Mouse (Mus musculus): ENCODE results near the gene A230050P20Rik. TPM values are rescaled to one million over a fixed set of nuclear protein-coding genes. Genes with fewer than 3 reads are reported as not detected.

Gene A230050P20Rik
- polyA plus RNA-seq, 1 experiment from 2014 or later, result 15.0 TPM

- Histone ChIP-seq H3K4me3 (replicated peaks) (no peak overlapping the region), H3K27ac (no peak overlapping the region), H3K36me3 (peaks cover 84% of the 10 kb centered on the region), H3K27me3 (replicated peaks) (no peaks in the 10 kb centered on the region), H3K9me3 (no peaks in the 10 kb centered on the region), H3K9ac (no peak overlapping the region), H3K4me2 (replicated peaks) (no peak overlapping the region), H3K4me1 (replicated peaks) (no peaks in the 10 kb centered on the region)
- no peak for ATAC-seq
- 92% methylated on average over 9 of the region's 9 CpGs for WGBS
Measured at GRCm38 (mm10) chr9:20909948-20910347, 41.5 kb downstream of the A230050P20Rik start.

- no peaks in the 10 kb centered on the region for H3K9me3 ChIP-seq
- no peaks in the 10 kb centered on the region for H3K4me1 ChIP-seq (replicated peaks)
- H3K9ac ChIP-seq, result no peak overlapping the region
- H3K4me3 ChIP-seq (replicated peaks), result no peak overlapping the region
- H3K27me3 ChIP-seq (replicated peaks), result no peaks in the 10 kb centered on the region
- peaks cover 94% of the 10 kb centered on the region for H3K36me3 ChIP-seq
- ATAC-seq, result no peak
- 87% methylated on average over 4 of the region's 4 CpGs for WGBS
- no peak overlapping the region for H3K27ac ChIP-seq
- no peak overlapping the region for H3K4me2 ChIP-seq (replicated peaks)
Measured at GRCm38 (mm10) chr9:20916160-20916559, 47.7 kb downstream of the A230050P20Rik start.

- Histone ChIP-seq H3K4me1 (replicated peaks) (no peaks in the 10 kb centered on the region), H3K36me3 (peaks cover 83% of the 10 kb centered on the region), H3K4me2 (replicated peaks) (no peak overlapping the region), H3K27me3 (replicated peaks) (no peaks in the 10 kb centered on the region), H3K4me3 (replicated peaks) (no peak overlapping the region), H3K9ac (no peak overlapping the region), H3K9me3 (no peaks in the 10 kb centered on the region), H3K27ac (no peak overlapping the region)
- 96% methylated on average over 3 of the region's 3 CpGs for WGBS
- no peak for ATAC-seq
Measured at GRCm38 (mm10) chr9:20923258-20923657, 54.8 kb downstream of the A230050P20Rik start.

Other genes with a start within 250 kb of the A230050P20Rik start
- gene Ubl5, start 225.8 kb upstream of the A230050P20Rik start, polyA plus RNA-seq (2015; fragmentation: Nextera tagmentation; extraction: Ambion mirVana), result 356 and 399 TPM in 2 replicates
- gene Fbxl12, start 223.9 kb upstream of the A230050P20Rik start, polyA plus RNA-seq (2015; fragmentation: Nextera tagmentation; extraction: Ambion mirVana), result 14.7 and 16.4 TPM in 2 replicates
- gene Pin1, start 216.5 kb upstream of the A230050P20Rik start, polyA plus RNA-seq (2015; fragmentation: Nextera tagmentation; extraction: Ambion mirVana), result 44.1 and 46.8 TPM in 2 replicates
- gene Olfm2, start 122.3 kb upstream of the A230050P20Rik start, polyA plus RNA-seq (2015; fragmentation: Nextera tagmentation; extraction: Ambion mirVana), result 8.1 and 8.8 TPM in 2 replicates
- gene Col5a3, start 53.6 kb upstream of the A230050P20Rik start, polyA plus RNA-seq (2015; fragmentation: Nextera tagmentation; extraction: Ambion mirVana), result 2.7 and 2.8 TPM in 2 replicates
- gene Rdh8, start 50.1 kb upstream of the A230050P20Rik start, polyA plus RNA-seq (2015; fragmentation: Nextera tagmentation; extraction: Ambion mirVana), result not detected in 2 replicates
- 8.3 and 10.7 TPM in 2 replicates for gene Angptl6, start 11.1 kb downstream of the A230050P20Rik start, polyA plus RNA-seq (2015; fragmentation: Nextera tagmentation; extraction: Ambion mirVana)
- 91.6 and 95.5 TPM in 2 replicates for gene Ppan, start 19.5 kb downstream of the A230050P20Rik start, polyA plus RNA-seq (2015; fragmentation: Nextera tagmentation; extraction: Ambion mirVana)
- gene Eif3g, start 30.0 kb downstream of the A230050P20Rik start, polyA plus RNA-seq (2015; fragmentation: Nextera tagmentation; extraction: Ambion mirVana), result 292 and 319 TPM in 2 replicates
- 72.5 and 73.4 TPM in 2 replicates for gene Dnmt1, start 91.2 kb downstream of the A230050P20Rik start, polyA plus RNA-seq (2015; fragmentation: Nextera tagmentation; extraction: Ambion mirVana)
- 29.2 and 30.4 TPM in 2 replicates for gene S1pr2, start 108.1 kb downstream of the A230050P20Rik start, polyA plus RNA-seq (2015; fragmentation: Nextera tagmentation; extraction: Ambion mirVana)
- gene Mrpl4, start 134.1 kb downstream of the A230050P20Rik start, polyA plus RNA-seq (2015; fragmentation: Nextera tagmentation; extraction: Ambion mirVana), result 145 and 159 TPM in 2 replicates
- 12.6 and 12.8 TPM in 2 replicates for gene Icam1, start 147.3 kb downstream of the A230050P20Rik start, polyA plus RNA-seq (2015; fragmentation: Nextera tagmentation; extraction: Ambion mirVana)
- gene Icam4, start 160.7 kb downstream of the A230050P20Rik start, polyA plus RNA-seq (2015; fragmentation: Nextera tagmentation; extraction: Ambion mirVana), result 2.9 and 3.0 TPM in 2 replicates
- gene Icam5, start 163.4 kb downstream of the A230050P20Rik start, polyA plus RNA-seq (2015; fragmentation: Nextera tagmentation; extraction: Ambion mirVana), result 0.06 and 0.16 TPM in 2 replicates
- 1.0 and 1.1 TPM in 2 replicates for gene Zglp1, start 198.5 kb downstream of the A230050P20Rik start, polyA plus RNA-seq (2015; fragmentation: Nextera tagmentation; extraction: Ambion mirVana)
- 0.40 and 0.59 TPM in 2 replicates for gene Gm49373, start 204.5 kb downstream of the A230050P20Rik start, polyA plus RNA-seq (2015; fragmentation: Nextera tagmentation; extraction: Ambion mirVana)
- 57.3 and 68.2 TPM in 2 replicates for gene Fdx1l, start 205.0 kb downstream of the A230050P20Rik start, polyA plus RNA-seq (2015; fragmentation: Nextera tagmentation; extraction: Ambion mirVana)
- gene Gm38431, start 223.4 kb downstream of the A230050P20Rik start, polyA plus RNA-seq (2015; fragmentation: Nextera tagmentation; extraction: Ambion mirVana), result 1.0 and 2.4 TPM in 2 replicates
- 64.5 and 66.5 TPM in 2 replicates for gene Raver1, start 223.4 kb downstream of the A230050P20Rik start, polyA plus RNA-seq (2015; fragmentation: Nextera tagmentation; extraction: Ambion mirVana)